Mouse (Mus musculus) forebrain, postnatal 0 days (tissue): ENCODE measurements at regions not wholly inside any gene's neighbourhood (a gene's known extent, or its start where the extent isn't known, plus 50 kb on each side); places are given as distances from the start of the nearest gene placed in this dataset.

Experiments used
- ATAC-seq: fragments of 200-750 bp; cut with Nextera tagmentation; 2 replicates; pipeline ENCODE4 v1.8.0; 2017; ENCODE audit warnings: mild to moderate bottlenecking, moderate library complexity
- DNase-seq: peaks from one replicate; pipeline ENCODE4 v3.0.0-alpha.2; 2015
- H3K27ac ChIP-seq: fragments of 300-500 bp; sonication (generic); 2 replicates; pipeline ENCODE4 v1.5.1; 2014; ENCODE audit warnings: low read depth, mild to moderate bottlenecking, antibody characterized with exemption, low read length, moderate library complexity, mixed read lengths
- H3K27me3 ChIP-seq: fragments of 300-500 bp; sonication (generic); 2 replicates; pipeline ENCODE4 v1.6.1; 2014; ENCODE audit warnings: mild to moderate bottlenecking, low read length, mixed read lengths; ENCODE audit not compliant: insufficient read depth
- H3K36me3 ChIP-seq: fragments of 300-500 bp; sonication (generic); 2 replicates; pipeline ENCODE4 v1.6.1; 2014; ENCODE audit warnings: mild to moderate bottlenecking, moderate library complexity; ENCODE audit not compliant: insufficient read depth
- H3K4me1 ChIP-seq: fragments of 300-500 bp; sonication (generic); 2 replicates; pipeline ENCODE4 v1.6.1; 2014; ENCODE audit warnings: antibody characterized with exemption; ENCODE audit not compliant: insufficient read depth
- H3K4me2 ChIP-seq: fragments of 300-500 bp; sonication (generic); 2 replicates; pipeline ENCODE4 v1.6.1; 2014; ENCODE audit warnings: low read depth, mild to moderate bottlenecking, moderate library complexity
- H3K4me3 ChIP-seq: fragments of 300-500 bp; sonication (generic); 2 replicates; pipeline ENCODE4 v1.5.1; 2014; ENCODE audit warnings: low read depth, low read length, mixed read lengths
- H3K9ac ChIP-seq: fragments of 300-500 bp; sonication (generic); 2 replicates; pipeline ENCODE4 v1.6.1; 2014; ENCODE audit warnings: mild to moderate bottlenecking
- H3K9me3 ChIP-seq: fragments of 300-500 bp; sonication (generic); 2 replicates; pipeline ENCODE4 v1.6.1; 2016; ENCODE audit warnings: low read length
- CTCF ChIP-seq: sonication (generic); IDR thresholded peaks from 2 replicates; pipeline ENCODE4 v1.5.1; 2016; ENCODE audit warnings: antibody characterized with exemption, control low read depth, low read depth
- WGBS: fragments of 180-500 bp; shearing (Covaris S2); extraction: QIAGEN DNeasy Blood & Tissue Kit; methylation state at CpG from one replicate; pipeline ENCODE4 v1.1.7; 2014; 5-methylcytosine and 5-hydroxymethylcytosine counted together

DNA sequence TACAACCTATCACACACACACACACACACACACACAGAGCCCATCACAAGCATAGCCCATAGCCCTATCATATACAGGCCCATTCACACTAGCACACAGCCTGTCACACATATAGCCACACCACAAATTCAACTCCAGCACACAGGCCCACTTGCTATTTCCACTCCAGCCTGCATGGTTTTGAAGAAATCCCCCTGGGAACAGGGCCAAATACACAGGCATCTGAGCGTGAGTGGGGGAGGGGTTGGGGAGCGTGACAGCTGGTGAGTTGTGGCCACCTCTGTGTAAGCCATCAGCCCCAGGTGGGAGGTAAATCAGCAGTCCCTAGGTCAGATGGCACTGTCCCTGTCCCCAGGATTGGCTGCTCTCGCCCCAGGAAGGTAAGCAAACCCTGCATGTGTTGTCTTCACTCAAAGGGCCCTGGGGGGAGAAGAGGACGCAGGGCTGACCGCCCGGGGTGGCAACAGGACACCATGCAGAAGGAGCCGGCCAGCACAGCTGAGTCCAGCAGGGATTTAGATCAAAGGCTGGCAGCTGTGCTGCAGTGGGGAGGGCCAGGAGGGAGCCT is 153.6 kb upstream of the Gm3448 start:
- 0 out of 2 replicates have a peak overlapping the region, but pooled peaks have one; percentile 4 for H3K27ac ChIP-seq
- H3K9ac ChIP-seq: no peak overlapping the region
- no peak overlapping the region for H3K4me2 ChIP-seq
- 15% methylated on average over 7 of the region's 7 CpGs for WGBS
- peaks cover 13% of the 10 kb centered on the region; the same call in 1 of the 2 replicates for H3K4me1 ChIP-seq
- ATAC-seq: peak; percentile 41
- DNase-seq: peak; percentile 56
- H3K36me3 ChIP-seq: no peaks in the 10 kb centered on the region
- no peaks in the 10 kb centered on the region for H3K9me3 ChIP-seq
- no peaks in the 10 kb centered on the region for H3K27me3 ChIP-seq
- no peak for TF ChIP-seq CTCF
- no peak overlapping the region for H3K4me3 ChIP-seq

DNA sequence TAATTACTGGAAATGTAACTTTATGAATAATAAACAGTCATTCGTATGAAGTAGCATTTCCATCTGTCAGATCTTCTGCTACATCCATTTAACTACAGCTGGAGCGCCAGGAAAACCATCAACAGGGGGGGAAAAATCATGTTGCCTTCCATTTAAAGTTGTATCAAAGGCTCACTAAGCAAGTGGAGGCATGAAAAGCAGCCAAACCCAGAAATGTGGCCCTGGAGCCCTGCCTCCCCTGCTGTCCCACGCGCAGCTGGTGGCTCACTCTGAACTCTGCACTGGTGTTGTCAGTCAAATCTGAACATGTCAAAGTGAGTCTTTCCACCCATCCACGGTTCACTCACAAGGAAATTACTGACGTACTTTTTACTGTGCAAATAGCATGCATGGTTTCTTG is 152.5 kb upstream of the Gm3448 start:
- no peaks in the 10 kb centered on the region for H3K9me3 ChIP-seq
- peaks cover 13% of the 10 kb centered on the region; the same call in 1 of the 2 replicates for H3K4me1 ChIP-seq
- no peaks in the 10 kb centered on the region for H3K36me3 ChIP-seq
- no peak for TF ChIP-seq CTCF
- H3K27ac ChIP-seq: no peak overlapping the region
- H3K27me3 ChIP-seq: no peaks in the 10 kb centered on the region
- ATAC-seq (peak; percentile 21; the same call in 1 of the 2 replicates), DNase-seq (peak; percentile 42)
- 26% methylated on average over 6 of the region's 6 CpGs for WGBS
- H3K9ac ChIP-seq: no peak overlapping the region
- H3K4me3 ChIP-seq: no peak overlapping the region
- H3K4me2 ChIP-seq: no peak overlapping the region

DNA sequence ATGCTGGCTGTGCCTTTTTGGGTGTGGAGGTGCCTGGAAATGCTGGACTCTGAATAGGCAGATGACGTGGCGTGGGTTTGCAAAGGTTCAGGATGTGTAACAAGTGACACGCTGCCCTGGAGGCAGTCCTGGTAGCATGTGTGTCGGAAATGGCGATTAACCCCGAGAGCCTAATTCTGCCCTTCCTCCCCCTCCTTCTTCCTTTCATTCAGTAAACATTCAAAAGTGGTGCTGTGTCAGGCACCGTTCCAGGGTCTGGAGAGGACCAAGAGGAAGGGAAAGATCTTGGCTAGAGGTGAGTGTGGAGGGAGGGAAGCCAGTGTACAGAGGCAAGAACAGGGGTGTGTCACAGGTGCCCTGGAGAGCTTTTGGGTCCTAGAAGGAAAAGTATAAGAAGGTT is 151.5 kb upstream of the Gm3448 start:
- no peak for ATAC-seq
- Histone ChIP-seq H3K9ac (no peak overlapping the region), H3K9me3 (no peaks in the 10 kb centered on the region), H3K27ac (no peak overlapping the region), H3K4me3 (no peak overlapping the region), H3K4me1 (peaks cover 13% of the 10 kb centered on the region; the same call in 1 of the 2 replicates), H3K27me3 (no peaks in the 10 kb centered on the region), H3K36me3 (no peaks in the 10 kb centered on the region), H3K4me2 (no peak overlapping the region)
- DNase-seq: no peak
- 52% methylated on average over 7 of the region's 7 CpGs for WGBS
- no peak for TF ChIP-seq CTCF

- peak; percentile 18; the same call in 1 of the 2 replicates for ATAC-seq
- H3K27ac ChIP-seq: no peak overlapping the region
- H3K4me2 ChIP-seq: no peak overlapping the region
- H3K27me3 ChIP-seq: no peaks in the 10 kb centered on the region
- 6% methylated on average over 5 of the region's 5 CpGs for WGBS
- DNase-seq: no peak
- H3K4me1 ChIP-seq: peaks cover 8% of the 10 kb centered on the region
- no peak for TF ChIP-seq CTCF
- no peaks in the 10 kb centered on the region for H3K36me3 ChIP-seq
- no peaks in the 10 kb centered on the region for H3K9me3 ChIP-seq
- H3K4me3 ChIP-seq: no peak overlapping the region
- no peak overlapping the region for H3K9ac ChIP-seq
These were observed 143.9 kb upstream of the Gm3448 start for GRCm38 (mm10) chr17:15185217-15185616.

GRCm38 (mm10) chr17:15183800-15184199 is 142.5 kb upstream of the Gm3448 start:
- no peak overlapping the region for H3K4me2 ChIP-seq
- H3K9ac ChIP-seq: no peak overlapping the region
- no peak for DNase-seq
- ATAC-seq: no peak
- H3K36me3 ChIP-seq: no peaks in the 10 kb centered on the region
- no peak overlapping the region for H3K27ac ChIP-seq
- no peaks in the 10 kb centered on the region for H3K9me3 ChIP-seq
- H3K4me3 ChIP-seq: no peak overlapping the region
- TF ChIP-seq CTCF: no peak
- peaks cover 8% of the 10 kb centered on the region for H3K4me1 ChIP-seq
- H3K27me3 ChIP-seq: no peaks in the 10 kb centered on the region
- WGBS: 81% methylated on average over 6 of the region's 6 CpGs

DNA sequence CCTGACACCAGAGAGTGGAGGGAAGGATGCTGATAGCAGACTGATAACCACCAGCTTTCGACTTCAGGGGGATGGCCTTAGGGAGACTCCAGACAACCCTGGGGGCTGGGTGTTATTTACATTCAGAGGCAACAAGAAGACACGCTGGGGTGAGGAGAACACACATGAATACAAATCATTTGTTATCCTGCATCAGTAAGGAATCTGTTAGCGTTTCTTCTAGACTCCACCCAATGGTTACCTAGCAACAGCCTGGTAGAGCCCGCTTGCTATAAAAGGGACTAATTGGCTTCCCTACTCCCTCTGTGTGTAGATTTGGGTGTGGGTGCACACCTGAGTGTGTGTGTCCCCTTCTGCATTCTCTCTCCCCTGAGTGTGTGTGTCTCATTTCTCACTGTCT is 140.8 kb upstream of the Gm3448 start:
- WGBS: 9% methylated on average over 4 of the region's 4 CpGs

DNA sequence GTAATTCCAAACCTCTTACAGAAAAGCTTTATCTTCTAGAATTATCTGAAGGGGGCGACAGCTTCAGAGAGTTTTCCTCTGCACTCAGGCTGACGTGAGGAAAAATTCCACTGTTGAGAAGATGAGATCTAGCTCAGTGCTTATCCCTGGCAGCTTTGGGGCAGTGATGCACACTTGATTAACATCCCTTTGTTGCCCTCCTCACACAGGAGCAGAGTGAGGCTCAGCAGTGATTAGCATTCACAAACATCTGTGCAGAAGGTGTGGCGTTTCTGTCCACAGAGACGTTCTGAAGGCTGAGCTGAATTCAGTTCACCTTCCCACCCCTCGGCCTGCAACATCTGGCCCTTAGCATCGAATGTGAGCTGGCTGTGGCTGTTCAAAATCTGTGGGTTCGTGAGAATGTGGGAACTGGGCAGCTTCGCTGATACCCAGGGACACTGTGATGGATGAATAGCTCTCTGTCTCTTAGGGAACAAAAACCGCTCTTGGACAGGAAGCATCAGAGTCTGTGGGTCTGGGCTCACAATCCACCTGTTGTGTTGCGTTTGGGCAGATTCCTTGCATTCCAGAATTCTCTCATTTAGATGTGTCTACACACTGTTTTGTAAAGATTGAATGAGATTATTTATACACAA is 139.0 kb upstream of the Gm3448 start:
- no peak overlapping the region for H3K9ac ChIP-seq
- TF ChIP-seq CTCF: no peak
- no peak for DNase-seq

More for the DNA sequence above, 140.8 kb upstream of the Gm3448 start:
- H3K36me3 ChIP-seq: no peaks in the 10 kb centered on the region
- DNase-seq (peak; percentile 67), ATAC-seq (peak; percentile 82)
- H3K27ac ChIP-seq: no peak overlapping the region
- no peak overlapping the region for H3K4me3 ChIP-seq
- no peaks in the 10 kb centered on the region for H3K27me3 ChIP-seq
- no peak overlapping the region for H3K9ac ChIP-seq
- TF ChIP-seq CTCF: no peak
- peaks cover 8% of the 10 kb centered on the region for H3K4me1 ChIP-seq
- no peaks in the 10 kb centered on the region for H3K9me3 ChIP-seq
- no peak overlapping the region for H3K4me2 ChIP-seq

More for the DNA sequence above, 139.0 kb upstream of the Gm3448 start:
- H3K4me3 ChIP-seq: no peak overlapping the region
- peak; percentile 43 for ATAC-seq
- H3K27ac ChIP-seq: no peak overlapping the region
- whole genome bisulfite sequencing: 16% methylated on average over 10 of the region's 10 CpGs
- H3K9me3 ChIP-seq: no peaks in the 10 kb centered on the region
- H3K27me3 ChIP-seq: no peaks in the 10 kb centered on the region
- H3K4me2 ChIP-seq: no peak overlapping the region
- peaks cover 8% of the 10 kb centered on the region for H3K4me1 ChIP-seq
- no peaks in the 10 kb centered on the region for H3K36me3 ChIP-seq
